Mouse (Mus musculus) natural killer cell, adult 2 months (primary cell): ENCODE results near the gene Lif.

ENCODE experiments used
- DNase-seq, 2 experiments: peaks; one replicate each; pipeline ENCODE4 v3.0.0; 2022; ENCODE audit warnings: low spot score in 2 of 2

The Lif gene

DNA sequence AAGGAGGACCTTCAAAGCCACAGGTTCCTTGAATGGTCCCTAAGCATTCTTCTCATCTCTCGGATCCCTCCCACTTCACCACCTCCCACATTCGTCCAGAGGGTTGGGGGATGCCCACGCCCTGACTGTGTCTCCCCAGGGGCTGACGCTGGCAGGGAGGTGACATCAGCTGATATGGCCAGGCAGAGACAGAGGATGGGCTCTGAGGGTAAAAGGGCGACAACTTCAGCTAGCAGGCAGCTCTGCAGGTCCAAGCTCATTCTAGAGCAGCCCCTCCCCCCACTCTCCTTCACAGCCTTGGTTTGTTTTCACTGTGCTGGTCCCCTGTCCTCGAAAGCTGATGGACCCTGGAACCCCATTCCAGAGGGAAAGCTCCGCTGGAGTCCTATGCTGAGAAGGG is 41.3 kb downstream of the Lif start:
- DNase-seq: no peak

- DNase-seq: no peak
These were observed 41.8 kb downstream of the Lif start for GRCm38 (mm10) chr11:4299191-4299590.

GRCm38 (mm10) chr11:4299735-4300474 is 42.5 kb downstream of the Lif start:
- no peak for DNase-seq

DNA sequence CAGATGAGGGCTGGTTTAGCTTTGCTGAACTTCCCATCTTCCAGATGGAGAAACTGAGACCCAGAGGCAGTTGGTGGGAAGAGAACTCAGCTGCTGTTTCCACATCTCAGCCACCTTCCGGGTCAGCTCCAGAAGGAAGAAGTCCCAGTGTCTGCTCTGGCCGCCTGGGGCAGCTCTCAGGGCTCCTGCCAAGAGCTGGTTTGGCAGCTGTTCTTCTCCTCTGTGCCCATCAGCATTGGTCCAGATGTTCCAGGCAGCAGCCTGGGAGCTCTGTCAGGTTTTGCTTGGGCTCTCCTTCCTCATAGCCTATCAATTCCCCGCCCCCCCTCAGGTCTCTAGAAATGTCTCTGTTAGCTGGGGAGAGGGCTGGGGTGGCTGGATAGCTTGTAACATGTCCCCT is 43.3 kb downstream of the Lif start:
- DNase-seq: no peak

DNA sequence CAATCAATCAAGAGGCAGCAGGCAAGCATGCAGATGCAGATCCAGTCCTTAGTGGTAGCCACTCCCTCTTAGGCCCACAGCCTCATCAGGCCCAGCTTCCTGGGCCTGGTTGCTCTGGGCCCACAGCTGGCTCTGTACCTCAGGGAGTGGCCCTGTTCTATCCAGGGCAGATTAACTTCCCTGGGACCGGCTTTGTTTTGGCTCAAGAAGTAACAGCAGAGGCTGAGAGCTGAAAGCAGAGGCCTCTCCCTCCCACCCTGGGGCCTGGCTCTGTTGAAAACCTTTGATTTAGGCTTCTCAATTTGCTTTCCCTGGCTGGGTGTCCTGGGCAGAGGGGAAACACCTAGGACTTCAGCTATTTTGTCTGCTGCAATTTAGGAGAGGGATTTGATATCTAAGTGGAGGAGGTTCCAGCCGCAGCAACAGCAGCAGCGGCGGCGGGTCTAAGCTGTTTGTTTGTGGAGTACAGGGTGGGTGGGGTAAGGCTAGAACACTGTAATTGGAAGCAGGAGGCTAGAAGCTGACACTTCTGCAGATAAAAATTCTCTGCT is 45.1 kb downstream of the Lif start:
- no peak for DNase-seq

DNA sequence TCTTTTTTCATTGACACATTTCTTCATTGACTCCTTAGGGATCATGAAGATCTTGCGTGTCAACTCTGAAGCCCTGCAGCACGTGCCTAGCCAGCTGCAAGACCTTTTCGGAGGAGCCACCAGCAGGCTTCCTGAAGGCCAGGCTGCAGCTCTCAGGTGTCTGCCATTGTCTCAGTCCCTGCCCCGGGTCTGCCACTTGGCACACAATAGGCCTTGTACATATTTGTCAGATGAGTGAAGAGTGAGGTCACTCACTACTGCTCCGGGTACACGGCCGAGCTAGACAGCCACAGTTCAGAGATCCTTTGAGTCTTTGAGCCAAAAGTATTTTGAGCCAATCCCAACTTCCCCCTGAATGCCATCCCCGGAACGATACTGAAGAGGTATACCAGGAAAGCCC is 45.7 kb downstream of the Lif start:
- DNase-seq: no peak

GRCm38 (mm10) chr11:4304203-4304602 is 46.8 kb downstream of the Lif start:
- no peak for DNase-seq

DNA sequence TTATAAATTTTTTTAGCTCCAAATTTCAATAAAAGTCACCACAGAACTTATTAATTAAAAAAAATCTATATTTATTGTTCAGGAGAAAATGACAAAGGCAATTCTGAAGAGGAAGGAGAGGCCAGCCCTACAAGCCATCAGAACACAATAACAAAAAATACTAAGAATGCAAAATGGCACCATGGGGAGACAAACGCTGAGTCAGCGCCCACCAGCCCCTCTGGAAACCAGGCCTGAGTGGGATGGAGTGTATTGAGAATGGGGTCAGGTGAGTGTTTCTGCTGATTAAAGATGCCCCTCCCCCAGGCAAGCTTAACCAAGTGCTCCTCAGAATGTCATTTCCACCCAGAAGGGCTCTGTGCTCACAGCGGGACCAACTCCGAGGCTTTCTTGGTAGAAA is 47.7 kb downstream of the Lif start:
- no peak for DNase-seq

DNA sequence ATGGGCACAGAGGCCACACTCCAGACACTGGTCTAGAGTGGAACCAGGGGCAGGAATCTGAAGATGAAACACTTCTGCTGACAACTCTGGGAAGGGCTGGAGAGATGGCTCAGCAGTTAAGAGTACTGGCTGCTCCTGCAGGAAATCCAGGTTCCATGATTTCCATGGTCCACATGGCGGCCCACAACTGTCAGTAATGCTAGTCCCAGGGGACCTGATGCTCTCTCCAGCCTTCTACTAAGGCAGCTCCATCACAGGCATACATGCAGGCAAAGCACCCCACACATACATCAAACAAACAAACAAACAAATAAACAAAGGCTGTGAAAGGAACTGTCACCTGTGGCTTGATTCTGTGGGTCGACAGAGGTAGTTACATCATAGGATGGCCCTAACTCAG is 48.7 kb downstream of the Lif start:
- no peak for DNase-seq

DNA sequence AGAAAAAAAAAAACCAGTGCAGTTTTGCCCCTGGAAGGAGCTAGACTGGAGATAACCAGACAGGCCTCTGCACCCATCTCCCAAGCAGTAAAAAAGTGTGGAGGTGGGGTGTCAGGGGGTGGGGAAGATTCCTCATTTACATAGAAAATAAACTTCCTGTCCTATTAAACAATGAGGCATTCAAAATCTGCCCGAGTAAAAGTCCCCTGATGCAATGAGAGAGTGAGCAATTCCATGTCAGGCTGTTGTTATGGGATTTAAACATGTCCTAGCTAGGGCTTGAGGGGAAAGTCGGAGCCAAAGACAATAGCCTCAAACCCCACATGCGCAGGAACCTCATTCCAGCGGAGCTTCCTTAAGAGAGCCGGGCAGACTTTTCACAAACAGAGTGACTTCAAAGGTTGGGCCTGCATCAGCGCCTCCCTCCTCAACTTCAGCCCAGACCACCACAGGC is 50.7 kb downstream of the Lif start:
- DNase-seq: no peak

DNA sequence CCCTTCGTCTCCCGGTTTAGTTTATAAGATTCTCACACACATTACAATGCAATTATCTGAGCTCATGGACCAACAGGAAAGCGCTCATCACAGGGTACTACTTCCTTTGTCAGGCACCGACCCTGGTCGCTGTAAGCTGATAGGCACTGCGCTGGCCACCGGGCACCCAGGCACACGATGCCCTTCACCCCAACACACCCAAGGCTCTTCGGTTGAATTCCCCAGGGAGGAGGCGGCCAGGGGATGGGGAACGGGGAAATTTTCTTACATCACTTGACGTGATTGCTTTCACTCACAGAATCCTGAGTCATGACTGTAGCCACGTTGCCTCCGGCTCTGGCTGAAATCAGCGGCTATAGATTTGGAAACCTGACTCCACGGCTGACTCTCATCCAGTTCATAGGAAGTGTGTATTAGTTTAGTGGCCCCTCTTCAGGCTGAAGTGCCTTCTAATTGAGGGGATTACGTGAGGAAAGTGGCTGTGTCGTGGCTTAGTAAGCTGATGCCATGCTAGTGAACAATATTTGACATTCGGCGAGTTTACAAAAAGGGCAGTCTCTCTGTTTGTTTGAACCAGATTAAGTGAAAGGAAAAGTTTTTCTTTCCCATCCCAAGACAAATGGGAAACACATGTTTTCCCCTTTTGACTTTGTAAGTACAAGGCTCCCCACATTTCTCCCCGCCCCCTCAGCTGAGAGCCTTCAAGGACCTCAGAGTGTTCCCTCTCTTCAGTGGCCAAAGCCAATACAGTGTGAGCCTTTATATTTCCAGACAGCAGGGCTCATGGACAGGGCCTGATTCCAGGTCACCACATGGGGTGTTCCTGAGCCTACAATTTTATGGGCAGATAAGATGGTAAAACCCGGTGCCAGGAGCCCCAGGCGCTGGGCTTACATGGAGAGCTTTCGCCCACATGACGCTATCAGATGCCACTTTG is 51.4 kb downstream of the Lif start:
- no peak for DNase-seq

- DNase-seq: no peak
These were observed 52.3 kb downstream of the Lif start for GRCm38 (mm10) chr11:4309613-4310012.

GRCm38 (mm10) chr11:4310324-4310723 is 53.0 kb downstream of the Lif start:
- no peak for DNase-seq

DNA sequence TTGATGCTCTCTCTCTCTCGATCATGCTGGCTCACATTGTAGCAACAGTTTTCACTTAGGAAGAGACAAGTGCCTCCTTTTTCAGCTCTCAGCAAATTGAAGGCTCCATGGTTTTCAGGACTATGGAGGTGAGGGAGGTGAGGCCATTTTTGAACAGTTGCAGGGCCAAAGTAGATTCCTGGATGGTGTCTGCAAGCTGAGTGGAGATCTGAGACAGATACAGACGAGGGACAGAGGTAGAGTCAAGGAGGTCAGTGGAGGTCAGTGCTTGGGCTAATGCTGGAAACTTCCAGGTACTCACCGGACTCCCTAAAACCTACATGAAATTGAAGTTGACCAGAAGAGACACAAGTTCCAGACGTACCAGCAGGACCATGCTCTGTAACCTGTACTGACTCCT is 54.8 kb downstream of the Lif start:
- DNase-seq: no peak

DNA sequence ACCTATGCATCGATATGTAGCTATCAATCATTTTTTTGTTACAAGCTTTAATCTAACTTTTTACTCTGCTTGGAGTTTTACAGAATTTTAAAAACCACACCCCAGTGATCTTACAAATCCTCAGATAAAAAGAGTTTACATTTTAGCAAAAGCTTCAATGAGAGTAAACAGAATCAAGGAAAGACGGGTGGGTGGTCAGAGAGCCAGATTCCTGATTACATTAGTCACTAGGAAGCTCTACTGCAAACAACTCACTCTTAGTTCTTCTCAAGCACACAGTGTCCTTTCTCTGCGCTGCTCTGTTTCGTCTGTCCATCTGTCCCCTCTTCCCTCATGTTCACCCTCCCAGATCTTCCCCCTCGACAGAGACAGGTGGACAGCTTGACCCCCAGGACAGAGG is 59.9 kb downstream of the Lif start:
- no peak for DNase-seq

- no peak for DNase-seq
These were observed 60.7 kb downstream of the Lif start for GRCm38 (mm10) chr11:4318011-4318410.

DNA sequence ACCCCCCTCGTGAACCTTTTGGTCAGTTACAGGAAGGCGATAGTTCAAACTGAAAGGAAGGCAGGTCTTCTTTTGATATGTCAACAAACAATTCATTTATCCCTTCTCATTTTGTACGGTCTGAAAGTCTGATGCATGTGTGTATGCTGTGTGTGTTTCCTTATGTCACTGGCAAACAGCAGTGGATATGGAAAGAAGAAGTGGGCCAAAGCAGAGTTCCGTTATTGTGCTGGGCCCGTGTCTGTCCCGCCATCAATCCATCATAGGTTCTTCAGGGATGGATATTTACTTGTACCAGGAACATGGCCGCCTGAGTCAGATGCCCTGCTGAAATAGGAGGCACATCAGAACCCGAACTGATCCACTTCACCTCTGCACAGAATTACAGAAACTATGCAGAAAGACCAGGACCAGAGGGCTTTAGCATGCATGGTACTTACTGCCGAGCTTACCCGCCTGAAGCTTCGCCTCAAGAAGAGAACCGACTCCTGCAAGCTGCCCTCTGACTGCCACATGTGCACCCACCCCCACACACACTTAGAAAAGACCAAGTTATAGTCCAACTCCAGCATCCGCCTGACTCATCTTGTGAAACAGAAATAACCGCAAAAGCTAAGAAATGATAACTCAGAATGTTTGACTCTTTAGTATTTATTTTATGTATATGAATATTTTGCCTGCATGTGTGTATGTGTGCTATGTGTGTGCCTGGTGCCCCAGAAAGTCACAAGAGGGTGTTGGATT is 62.0 kb downstream of the Lif start:
- no peak for DNase-seq

- no peak for DNase-seq
These were observed 63.5 kb downstream of the Lif start for GRCm38 (mm10) chr11:4320876-4321275.
